Mouse (Mus musculus): ENCODE results near the gene Dsn1.

The Dsn1 gene

DNA sequence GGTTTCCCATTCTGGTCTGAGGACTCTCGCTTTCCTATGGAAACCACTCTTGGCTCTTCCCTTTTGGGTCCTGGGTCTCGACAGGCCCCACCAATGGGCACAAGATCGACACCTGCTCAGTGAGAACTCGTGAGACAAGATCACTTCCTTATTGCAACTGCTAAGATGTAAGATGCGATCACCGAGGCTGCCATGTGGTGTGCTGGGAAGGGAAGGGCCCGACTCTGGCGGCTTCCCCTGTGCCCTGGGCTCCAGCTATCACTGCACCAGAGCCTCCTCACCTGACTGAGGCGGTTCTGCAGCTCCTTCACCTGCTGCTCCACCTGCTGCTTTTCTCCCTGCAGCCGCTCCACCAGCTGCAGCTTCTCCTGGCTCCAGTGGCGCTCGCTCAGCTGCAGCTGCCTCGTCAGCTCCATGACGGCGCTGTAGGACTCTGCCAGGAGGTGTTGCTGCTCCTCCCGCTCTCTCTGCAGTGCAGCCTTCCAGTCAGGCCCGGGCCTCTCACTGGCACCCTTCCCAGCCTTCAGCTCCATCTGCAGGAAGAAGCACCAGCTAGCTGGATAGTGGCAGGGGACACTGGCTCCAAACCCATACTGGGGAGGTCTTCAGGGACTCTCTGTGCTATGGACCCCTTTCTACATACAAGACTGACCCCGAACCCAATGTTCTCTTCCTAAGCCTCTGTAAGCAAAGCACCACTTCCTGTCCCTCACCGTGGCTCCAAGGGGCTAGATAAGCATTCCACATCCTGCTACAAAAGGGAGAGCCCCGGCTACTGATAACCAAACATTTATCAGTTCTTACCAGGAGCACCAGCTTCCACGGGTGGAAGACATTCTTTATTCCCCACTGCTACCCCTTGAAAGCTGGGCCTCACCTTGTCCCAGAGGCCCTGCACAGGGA, 20.4 kb upstream of the Dsn1 start:
- no peak for DNase-seq (ENCODE audit: low read depth, low spot score)

DNA sequence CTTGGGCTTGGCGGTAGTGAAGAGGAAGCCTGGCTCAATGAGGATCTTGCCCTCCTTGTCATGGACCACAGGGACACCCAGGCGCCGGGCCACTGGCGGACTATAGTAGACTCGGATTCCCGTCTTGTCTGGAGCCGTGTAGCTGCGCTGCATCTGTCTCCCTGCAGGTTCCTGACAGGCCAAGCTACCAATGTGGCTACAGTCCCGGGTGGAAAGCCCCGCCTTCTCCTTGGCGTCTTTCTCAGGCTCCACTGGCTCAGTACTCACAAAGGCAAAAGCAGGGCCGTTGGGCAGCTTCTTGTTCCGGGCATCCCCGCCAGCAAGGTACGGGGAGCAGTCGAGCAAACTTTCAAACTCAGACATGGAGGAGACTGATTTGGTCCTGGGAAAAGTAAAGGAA, 14.2 kb upstream of the Dsn1 start:
- DNase-seq (ENCODE audit: low read depth, low spot score), result no peak

DNA sequence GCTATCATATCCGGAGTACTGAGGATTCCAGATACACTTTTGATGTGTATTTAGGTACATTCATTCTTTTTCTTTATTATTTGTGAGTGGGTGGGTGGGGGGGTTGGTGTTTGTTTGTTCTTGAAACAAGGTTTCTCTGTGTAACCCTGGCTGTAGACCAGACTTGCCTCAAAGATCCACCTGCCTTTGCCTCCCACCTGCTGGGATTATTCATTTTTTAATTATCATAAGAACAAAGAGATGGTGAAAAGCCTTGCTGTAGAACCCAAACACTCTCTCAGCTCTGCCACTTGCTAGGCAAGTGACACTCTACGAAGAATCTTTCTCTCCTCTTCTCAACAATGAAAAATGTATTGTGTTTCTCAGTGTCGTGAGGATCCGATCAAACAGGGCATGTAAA, 12.3 kb upstream of the Dsn1 start:
- no peak for DNase-seq (ENCODE audit: low read depth, low spot score)

DNA sequence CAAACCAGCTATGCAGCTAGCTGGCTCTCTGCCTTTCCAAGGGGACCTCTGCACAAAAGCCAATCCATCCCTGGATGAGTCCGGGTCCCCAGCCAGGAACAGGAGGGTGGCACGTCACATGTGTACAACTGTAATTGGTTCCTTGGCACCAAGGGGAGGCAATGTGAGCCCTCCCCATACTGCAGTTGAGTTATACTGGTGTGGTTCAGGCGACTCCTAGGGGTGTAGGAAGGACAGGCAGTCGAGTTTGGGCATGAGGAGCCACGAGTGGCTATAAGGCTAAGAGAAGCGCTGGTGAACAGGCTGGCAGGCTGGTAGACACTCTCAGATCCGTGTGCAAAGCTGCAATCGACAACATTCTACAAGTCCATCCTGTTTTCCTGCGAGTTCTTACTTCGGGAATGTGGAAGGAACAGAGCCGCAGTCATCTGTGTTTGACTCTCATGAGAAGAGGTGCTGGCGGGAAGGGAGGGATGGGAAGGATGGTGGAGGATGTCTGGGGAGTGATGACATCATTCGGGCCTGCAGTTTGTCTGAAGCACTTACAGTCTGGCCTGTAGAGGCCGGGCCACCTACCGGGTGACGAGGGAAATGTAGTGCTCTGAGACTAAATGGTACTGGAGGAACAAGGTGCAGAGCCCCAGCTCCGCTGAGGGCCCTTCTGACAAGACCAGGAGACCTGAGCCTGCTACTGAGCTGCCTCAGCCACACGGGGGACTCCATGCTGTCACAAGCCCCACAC, 9.7 kb upstream of the Dsn1 start:
- no peak for DNase-seq (ENCODE audit: low read depth, low spot score)

DNA sequence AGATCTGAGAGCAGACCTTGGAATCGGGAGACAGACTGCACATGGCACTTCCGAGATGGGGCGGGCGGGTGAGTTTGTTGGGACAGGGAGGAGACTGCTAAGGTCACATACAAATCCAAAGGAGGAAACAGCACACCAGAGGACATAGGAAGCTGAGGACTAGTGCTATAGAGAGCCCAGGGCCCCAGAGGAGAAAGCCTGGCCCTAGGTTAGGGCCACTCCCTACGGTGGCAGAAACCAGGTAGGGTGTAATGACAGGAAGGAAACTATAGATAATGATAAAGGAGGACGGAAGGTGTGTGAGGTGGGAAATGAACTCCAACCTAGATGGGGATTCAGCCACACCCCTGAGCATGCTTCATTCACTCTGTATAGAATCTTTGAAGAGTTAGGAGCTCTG, 5.4 kb upstream of the Dsn1 start:
- no peak for DNase-seq (ENCODE audit: low read depth, low spot score)

DNA sequence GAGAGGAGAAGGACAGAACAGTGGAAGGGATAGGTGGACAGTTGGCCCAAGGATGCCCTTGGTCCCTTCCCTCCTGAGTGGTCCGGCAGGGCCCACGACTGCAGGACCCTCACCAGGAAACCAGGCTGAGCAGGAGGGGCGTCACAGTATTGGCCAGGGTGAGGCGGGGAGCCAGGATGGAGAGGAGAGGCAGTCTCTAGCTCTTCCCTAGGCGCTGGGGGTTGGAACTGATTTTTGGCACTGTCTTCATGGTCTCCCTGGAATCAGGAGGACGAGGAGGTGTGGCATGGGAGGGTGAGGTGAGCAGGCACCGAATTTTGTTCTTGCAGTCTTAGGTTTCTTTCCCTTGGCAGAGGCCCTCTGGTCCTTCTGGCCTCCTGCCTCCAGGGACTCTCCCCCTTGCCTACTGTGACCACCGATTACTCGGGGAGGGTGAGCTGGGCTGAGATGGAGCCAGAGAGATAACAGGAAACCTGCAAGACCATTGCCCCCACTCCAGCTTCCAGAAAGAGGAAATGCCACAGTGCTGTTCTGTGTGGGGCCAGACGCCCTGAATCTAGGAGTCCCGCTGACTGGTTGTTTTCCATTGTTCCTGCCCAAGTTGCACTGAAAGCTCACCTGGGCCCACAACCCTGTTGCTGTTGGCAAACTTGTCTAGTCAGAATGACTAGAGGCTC, 3.8 kb upstream of the Dsn1 start:
- no peak for DNase-seq (ENCODE audit: low read depth, low spot score)

DNA sequence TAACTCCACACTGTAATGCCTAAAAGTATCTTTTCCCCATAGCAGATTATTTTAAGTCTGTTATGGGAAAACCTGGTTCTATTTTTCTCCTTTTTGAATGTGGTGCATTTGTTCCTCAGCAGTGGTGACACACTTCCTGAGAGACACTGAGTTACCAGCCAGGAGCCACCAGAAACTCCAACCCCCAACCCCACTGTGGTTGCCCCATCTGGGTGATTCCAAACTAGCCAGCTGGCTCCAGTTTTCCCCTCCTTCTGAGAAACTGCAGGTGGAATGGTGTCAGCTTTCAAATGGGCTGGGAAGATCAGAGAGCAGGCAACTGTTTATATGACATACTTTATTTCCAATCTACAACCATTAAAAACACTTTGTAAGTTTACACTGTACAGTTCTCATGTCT, 3.2 kb upstream of the Dsn1 start:
- DNase-seq (ENCODE audit: low read depth, low spot score), result no peak

DNA sequence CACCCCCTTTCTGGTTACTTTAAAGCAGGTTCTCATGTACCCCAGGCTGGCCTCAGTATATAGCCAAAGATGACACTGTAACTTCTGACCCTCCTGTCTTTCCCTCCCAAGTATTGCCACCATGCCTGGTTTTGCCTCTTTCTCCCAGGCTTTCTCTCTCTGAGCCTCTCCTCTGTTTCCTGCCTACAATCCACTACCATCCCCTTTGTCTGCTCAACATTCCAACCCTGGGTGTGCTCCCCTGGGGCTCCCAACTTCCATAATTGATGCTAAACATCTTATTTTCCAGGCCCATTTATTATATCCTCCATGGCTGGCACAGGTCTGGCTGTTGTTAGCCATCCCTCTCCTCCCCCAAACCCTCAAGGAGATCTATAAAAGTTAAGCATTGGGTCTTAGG, 1.6 kb upstream of the Dsn1 start:
- DNase-seq (ENCODE audit: low read depth, low spot score), result no peak

DNA sequence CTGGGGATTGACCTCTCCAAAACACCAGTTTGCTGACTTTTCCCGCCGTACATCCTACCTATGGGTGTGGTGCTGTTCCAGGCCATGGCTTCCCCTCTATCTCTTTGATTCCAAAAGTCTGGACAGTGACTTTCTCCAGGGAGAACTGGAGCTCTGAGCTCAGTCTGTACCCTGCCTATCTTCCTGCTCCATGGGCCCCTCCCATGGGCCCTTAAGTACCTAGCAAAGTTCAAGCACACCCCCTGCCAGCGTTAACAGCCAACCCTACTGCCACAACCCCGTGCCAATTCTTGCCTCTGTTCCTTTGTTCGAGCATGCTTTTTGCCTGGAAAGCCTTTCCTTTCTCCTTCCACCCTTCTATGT, 261 bp upstream of the Dsn1 start:
- DNase-seq (ENCODE audit: low read depth, low spot score), result no peak

DNA sequence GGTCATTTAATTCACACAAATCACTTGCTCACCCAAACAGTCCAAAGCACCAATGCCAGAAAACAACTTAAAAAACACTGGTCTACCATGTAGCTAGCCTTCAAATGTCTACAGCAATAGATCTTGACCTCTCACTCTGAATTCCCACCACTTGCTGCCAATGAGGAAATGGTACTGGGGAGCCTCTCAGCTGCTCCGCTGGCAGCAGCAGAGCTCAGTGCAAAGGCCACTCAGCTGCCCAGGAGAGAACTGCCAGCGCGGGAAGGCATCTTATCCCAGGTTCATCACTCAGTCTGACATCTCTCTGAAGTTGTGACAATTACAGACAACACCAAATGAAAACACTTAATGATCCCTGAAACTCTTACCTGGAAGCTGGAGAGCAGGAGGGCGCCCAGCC, 4.6 kb downstream of the Dsn1 start:
- no peak for DNase-seq (ENCODE audit: low read depth, low spot score)

DNA sequence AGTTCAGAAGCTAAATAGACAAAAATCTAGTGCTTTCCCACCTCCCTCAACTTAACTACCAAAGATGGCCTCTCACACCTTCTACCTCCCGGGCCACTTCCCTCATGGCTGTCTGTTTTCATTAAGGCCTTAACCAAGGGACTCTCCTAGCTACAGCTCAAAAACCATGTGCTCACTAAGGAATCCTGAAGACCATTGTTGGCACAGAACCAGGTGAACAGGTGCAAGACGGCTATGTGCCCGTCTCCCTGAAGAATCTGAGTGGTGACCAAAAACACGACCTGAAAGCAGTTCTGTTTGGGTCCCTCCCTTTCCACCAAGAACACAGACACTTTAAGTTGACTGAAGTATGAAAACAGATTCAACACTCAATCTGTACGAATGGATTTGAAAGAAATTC, 8.7 kb downstream of the Dsn1 start:
- DNase-seq (ENCODE audit: low read depth, low spot score), result no peak

DNA sequence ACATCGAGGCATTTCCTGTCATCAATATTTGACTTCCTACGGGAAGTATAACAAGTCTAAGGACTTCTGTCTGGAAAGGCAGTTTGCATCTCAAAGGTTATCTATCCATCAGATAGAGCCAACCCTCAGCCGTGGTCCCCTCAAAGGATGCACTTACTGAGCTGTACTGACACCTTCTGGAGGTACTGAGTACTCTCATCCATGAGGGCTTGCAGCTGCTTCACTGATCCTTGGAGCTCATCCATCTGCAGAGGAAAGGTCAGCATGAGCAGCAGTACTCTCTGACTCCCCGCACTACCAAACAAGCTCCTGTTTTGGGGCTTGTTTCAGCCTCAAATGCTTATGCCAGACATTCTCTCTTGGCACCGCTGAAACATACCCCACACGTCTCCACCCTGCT, 10.4 kb downstream of the Dsn1 start:
- peak; percentile 27 for DNase-seq (ENCODE audit: low read depth, low spot score)

DNA sequence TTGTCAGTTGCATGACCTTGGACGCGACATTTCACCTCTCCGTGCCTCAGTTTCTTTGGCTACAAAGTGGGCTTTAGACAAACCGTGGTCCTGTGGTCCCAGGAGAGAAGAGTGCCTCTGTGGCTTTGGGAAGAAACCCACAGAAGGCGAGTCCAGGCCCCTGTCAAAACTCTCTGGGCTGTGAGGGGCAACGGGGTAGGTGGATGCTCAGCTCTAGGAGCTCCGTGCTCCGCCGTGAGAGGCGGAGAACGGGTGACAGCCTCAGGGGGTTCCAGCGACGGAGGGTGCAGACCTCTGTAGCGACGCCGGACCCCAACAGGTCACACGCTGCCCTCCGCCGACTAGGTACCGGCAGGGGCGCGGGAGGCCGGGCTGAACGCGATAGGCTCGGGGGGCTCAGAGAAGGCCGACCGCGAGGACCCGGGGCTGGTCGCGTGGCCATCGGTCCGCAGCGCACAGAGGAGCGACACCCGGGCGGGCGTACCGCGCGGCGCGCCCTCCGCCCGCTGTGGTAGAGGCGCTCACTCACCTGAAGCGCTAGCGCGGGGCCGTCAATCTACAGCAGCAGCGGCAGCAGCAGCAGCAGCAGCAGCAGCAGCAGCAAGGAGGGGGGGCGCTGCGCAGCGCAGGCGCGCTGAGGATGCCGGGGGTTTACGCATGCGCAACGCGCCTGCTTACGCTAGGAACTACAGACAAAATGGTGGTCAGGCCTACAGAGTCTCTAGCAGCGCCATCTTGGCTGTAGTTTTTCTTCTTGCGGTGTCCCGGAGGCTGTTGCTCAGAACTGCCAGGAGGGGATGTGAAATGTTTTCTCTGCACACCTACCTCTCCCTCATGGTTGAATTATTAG, 15.3 kb downstream of the Dsn1 start, which contains the start of gene Ndrg3:
Gene Ndrg3 (minus strand): TSS at position 587 of the 850 bp plus-strand sequence.
- peak; percentile 99 for DNase-seq (ENCODE audit: low read depth, low spot score)

DNA sequence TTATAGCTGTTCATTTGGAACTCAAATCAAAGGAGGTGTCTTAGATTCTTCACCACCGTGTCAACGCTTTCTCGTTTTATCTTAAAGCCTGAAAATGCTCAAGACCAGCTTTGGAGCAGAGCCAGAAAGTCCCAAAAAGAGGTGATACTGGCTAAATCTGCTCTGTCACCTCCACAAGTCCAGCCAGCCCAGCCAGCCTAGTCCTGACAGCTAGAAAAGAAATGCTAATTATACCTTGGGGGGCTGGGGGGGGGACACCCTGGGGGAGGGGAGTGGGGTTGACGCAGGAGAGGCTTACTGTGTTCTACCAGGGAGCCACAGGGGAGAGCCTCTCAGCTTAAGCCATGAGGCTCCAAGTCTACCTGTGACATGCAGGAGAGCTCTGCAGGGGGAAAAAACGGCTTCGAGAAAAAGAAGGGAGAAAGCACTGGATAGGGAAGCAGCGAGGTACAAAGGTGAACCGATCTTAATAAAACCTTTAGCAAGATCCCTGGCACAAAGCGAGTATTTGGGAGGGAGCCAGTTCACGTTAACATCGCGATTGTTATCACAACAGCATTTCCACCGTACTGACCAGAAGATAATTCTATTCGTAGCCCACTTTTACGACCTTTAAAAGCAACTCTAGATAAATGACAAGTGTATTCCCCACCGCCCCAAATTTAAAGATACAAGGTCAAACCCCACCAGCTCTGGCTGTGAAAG, 16.1 kb downstream of the Dsn1 start:
- no peak for DNase-seq (ENCODE audit: low read depth, low spot score)

DNA sequence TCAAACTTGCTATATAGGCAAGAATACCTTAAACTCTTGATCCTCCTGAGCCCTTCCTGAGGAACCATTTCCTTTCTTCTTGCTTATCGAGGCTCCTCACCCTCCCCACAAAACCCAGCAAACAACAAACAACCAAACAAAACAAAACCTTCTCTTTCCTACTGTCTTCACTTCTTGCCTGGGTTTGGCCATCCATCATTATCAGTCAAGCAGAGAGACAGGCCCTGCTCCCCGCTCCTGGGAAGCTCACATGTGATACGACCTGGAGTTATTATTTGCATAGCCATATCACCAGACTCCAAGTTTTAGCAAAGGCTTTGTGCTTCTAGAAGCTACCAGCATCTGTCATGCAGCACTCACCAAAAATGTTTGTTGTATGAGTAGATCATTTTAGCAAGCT, 19.6 kb downstream of the Dsn1 start:
- DNase-seq (ENCODE audit: low read depth, low spot score), result no peak

DNA sequence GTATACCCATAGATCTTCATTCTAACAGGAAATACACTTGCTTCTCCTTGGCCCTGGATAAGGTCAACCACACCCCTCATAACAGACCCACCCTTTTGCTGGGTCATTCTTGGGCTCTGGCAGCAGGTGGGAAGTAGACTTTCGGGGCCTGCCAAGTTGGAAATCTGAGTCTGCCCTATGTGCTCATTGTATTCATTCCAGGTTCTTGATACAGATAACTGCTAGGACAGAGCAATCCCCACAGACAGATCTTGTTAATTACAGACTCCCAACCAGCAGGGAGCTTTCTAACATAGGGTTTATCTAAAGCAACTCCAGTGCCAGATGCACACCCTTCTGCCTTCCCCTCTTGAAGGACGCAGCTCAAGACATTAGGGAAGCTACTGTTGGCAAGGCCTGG, 24.1 kb downstream of the Dsn1 start:
- no peak for DNase-seq (ENCODE audit: low read depth, low spot score)

DNA sequence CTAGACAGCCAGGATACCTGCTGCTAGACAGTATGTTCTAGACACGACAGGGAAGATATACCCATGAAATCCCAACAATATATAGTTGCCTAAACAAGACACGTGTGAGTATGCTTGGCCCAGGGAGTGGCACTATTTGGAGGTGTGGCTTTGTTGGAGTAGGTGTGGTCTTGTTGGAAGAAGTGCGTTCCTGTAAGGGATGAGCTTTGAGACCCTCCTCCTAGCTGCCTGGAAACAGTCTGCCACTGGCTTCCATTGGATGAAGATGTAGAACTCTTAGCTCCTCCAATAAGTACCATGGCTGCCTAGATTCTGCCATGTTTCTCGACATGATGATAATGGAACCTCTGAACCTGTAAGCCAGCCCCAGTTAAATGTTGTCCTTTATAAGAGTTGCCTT, 25.7 kb downstream of the Dsn1 start:
- no peak for DNase-seq (ENCODE audit: low read depth, low spot score)

DNA sequence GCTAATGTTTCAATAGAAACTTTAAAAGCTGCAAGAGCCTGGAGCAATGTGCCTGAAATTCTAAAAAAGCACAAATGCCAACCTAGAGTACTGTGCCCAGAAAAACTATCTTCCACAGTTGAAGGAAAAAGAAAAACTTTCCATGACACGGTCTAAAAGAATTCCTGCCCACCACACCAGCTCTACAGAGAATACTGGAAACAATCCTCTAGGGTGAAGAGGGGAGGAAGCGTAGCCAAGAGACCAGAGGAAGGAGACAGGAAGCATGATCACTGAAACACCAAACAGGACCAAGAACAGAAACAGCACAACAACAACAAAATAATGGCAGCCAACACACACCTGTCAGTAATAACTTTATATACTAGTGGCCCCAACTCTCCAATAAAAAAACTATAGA, 26.9 kb downstream of the Dsn1 start:
- no peak for DNase-seq (ENCODE audit: low read depth, low spot score)

DNA sequence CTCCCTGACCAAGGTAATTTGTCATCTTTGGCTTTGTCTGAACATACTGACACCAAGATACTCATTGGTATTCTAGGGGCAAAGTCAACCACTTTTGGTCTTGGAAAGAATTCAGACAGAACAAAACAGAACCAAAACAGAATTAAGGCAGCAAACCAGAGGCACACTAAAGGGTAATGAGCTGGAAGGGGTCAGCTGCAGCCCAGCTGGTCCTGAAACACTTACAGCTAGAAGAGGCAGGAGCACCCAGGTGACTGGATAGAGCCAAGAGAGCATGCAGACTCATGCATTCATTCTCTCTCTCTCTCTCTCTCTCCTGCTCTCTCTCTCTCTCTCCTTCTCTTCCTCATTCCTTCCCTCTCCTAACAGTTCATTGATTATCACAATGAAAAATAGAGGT, 30.2 kb downstream of the Dsn1 start:
- peak; percentile 26 for DNase-seq (ENCODE audit: low read depth, low spot score)

DNA sequence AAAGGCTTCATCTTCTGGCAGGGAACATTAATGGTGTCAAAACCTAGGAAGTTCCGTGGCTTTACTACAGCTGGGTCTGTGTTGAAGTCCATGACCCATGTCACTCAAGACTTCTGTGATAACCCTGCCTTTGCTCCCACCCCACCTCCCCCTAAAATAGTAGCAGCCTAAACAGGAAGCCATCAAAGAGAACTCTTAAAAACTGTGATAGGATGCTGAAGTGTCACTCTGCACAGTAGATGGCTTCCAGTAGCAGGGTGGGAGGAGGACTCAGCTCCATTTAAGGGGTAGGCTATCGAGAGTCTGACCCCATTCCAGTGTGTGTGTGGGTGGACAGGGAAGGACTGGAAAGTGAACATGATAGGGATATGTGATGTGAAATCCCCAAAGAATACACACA, 32.0 kb downstream of the Dsn1 start:
- DNase-seq (ENCODE audit: low read depth, low spot score), result no peak

All from mesoderm, embryonic 11.5 days (tissue).